Mouse (Mus musculus): Measurements from ENCODE around the gene Ift46.
A peak's percentile ranks its signal among the peaks of the same experiment; 100 is the strongest.

The Ift46 gene

GRCm38 (mm10) chr9:44736301-44736700 is 31.4 kb upstream of the Ift46 start:
- no peak for DNase-seq

GRCm38 (mm10) chr9:44737240-44737949 is 30.3 kb upstream of the Ift46 start:
- peak in 1 of 2 experiments; percentile 21 for DNase-seq

DNA sequence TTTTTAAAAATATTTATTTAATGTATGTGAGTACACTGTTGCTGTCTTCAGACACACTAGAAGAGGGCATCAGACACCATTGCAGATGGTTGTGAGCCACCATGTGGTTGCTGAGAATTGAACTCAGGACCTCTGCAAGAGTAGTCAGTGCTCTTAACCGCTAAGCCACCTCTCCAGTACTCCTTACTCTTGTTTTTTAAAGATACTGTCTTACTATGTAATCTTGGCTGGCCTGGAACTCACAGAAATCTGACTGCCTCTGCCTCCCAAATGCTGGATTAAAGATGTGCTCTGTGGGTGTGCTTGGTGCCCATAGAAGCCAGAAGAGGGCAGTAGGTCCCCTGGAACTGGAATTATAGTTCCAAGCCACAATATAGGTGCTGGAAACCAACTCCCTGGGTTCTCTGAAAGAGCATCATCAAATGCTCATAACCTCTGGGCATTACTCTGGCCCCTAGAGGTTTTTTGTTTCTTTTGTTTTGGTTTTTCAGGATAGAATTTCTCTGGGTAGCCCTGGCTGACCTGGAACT is 27.0 kb upstream of the Ift46 start:
- peak in 1 of 2 experiments; percentile 6 for DNase-seq

DNA sequence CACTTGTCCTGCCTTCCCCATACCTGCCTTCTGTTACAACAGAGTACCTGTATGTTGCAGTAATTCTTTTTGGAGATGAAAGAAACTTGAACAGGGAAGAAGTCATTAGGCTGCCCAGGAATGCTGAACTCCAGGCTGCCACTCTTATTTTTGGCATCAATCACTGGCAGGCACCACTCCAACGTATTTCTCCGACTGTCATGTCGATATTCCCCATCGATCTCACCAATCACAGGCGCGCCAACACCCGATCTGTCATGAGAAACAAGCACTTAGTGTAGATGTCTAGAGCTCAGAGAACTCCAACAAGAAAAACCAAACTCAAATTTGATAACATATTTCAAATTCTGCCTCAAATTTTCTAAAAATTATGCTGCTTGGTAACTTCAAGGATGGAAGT is 22.3 kb upstream of the Ift46 start:
- no peak for DNase-seq

DNA sequence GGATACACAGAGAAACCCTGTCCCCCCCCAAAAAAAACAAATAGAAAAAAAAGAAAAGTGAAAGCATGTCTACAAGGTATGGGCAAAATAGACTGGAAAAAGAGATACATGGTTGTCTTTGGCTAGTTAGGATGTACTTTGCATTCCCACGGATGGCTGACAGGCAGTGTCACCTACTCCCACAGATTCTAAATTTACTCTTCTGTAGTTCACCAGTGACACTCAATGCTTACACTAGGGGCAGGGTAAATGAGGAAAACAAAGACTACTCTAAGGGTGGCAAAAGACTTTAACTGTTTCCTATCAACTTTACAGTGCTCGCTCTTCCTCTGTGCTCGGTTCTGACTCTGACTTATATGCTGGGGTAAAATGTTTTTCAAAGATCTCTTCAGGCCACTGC is 21.0 kb upstream of the Ift46 start:
- DNase-seq = no peak

DNA sequence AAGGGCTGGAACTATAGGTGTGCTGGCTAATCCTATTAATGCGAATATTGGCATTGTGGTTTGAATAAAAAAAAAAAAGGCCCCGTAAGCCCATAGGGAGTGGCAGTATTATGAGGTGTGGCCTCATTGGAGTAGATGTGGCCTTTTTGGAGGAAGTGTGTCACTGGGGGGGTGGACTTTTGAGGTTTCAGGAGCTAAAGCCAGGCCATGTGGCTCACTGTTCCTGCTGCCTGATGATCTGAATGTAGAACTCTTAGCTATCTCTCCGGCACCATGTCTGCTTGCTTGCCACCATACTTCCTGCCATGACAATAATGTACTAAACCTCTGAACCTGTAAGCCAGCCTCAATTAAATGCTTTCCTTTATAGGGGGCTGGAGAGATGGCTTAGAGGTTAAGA is 20.4 kb upstream of the Ift46 start:
- no peak for DNase-seq

DNA sequence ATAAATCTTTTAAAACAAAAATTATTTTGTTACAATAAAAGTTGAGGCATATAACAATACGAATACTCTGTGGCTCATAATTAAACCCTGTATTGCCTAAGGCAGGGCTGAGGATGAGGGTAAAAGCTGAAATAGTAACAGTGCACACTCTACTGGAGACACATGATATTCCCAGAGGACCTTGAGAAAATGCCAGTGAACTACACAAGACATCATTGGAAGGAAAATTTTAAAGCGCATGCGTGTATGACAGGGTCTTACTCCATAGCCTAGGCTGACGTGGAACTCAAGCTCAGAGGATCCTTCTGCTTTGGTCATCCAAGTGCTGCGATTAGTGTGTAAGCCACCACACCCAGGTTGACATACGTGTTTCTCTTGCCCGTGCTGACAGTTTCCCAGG is 19.2 kb upstream of the Ift46 start:
- peak in 1 of 2 experiments; percentile 43 for DNase-seq

GRCm38 (mm10) chr9:44760873-44761272 is 6.8 kb upstream of the Ift46 start:
- no peak for DNase-seq

DNA sequence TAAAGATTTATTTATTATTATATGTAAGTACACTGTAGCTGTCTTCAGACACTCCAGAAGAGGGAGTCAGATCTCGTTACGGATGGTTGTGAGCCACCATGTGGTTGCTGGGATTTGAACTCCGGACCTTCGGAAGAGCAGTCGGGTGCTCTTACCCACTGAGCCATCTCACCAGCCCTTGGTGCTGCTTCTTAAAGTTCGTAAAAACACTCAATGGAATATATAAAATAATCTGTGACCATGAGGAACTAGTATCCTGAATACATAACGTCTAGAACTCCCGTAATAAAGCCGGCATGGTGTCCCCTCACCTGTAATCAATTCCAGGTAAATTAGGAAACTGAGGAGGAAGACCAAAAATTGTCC is 304 bp downstream of the Ift46 start:
- peak in 1 of 2 experiments; percentile 20 for DNase-seq

- no peak for DNase-seq
Measured at GRCm38 (mm10) chr9:44771376-44771775, 3.7 kb downstream of the Ift46 start.

GRCm38 (mm10) chr9:44772392-44772749 is 4.7 kb downstream of the Ift46 start:
- DNase-seq = no peak

DNA sequence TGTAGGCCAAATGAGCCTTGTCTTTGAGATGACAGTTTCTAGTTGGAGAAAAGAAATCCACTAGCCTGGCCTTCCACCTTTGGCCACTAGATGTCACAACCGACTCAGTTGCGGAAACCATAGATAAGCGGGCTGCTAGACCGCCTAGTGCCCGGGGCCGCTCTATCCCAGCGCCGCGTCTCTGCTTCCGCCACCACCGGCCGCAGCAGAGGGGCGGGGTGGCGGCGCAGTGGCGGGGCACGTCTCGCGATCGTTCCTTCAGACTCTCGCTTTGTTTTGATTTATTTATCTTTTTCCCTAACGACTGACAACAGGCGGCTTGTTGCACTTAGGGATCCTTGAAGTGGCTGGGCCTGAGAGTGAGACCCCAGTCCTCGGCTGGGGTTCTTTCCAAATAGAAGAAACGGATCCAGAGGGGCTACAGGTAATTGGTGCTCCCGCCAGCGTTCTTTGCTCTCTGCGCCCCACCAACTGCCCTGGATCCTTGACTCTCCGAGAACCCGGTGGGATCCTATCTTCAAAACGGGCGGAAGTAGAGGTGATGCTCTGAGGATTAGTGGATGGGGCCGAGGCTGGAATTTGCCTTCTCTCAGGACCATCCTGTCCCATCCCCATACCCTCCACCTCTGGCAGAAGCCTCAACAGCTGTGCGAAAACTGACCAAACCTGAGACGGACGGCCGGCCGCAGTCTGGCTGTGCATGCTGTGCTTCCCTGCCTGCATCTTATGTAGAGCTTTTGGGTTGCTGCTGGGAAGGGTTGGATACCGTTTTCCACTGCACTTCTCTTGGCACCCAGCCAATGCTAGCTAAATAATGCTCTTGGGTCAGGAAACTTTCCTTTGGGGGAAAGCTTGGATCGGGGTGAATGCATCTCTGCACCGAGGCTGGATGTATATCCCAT is 5.3 kb downstream of the Ift46 start:
- peak; percentile 96 to 97 for DNase-seq

GRCm38 (mm10) chr9:44792842-44793241 is 25.1 kb downstream of the Ift46 start:
- DNase-seq = no peak

DNA sequence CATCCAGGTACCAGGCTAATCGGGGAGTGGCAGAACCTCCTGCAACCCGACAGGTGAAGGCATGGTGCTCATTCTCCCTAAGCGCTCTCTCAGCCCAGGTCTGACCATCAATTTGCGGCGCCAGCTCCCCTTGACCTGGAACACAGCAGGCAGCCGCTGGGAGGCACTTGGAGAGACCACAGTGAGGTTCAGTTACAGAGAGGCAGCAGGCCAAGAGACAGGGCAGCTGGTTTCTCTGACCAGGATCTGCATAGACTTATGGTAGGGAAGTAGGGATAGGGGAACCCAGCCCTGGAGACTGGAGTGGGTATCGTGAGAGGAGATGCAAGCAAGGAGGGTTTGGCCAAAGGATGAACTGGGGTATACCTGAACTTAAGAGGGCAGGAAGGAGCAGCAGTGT is 30.6 kb downstream of the Ift46 start:
- peak in 1 of 2 experiments; percentile 42 for DNase-seq

- DNase-seq = peak; percentile 96 to 97
Measured at GRCm38 (mm10) chr9:44799102-44799957, 31.6 kb downstream of the Ift46 start, which contains the start of gene Tmem25. Gene Tmem25 (minus strand): TSS chr9:44799307.

DNA sequence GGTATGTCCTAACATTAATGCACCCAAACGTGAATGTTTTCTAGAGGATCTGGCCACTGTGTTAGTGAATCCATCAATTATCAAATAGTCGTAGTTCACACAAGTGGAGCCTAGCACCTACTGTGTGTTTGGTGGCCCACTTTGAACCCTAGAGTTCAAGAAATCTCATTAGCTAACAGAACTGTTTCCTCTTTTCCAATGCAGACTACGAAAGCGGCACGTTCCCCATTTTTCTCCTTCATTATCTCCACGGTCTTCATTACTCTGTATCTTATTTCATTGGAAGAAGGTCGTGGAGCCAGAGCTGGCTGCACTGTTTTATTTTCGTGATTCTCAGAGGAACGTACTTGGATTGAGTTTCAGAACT is 32.2 kb downstream of the Ift46 start:
- DNase-seq = no peak

GRCm38 (mm10) chr9:44801669-44802068 is 34.0 kb downstream of the Ift46 start:
- DNase-seq = no peak

DNA sequence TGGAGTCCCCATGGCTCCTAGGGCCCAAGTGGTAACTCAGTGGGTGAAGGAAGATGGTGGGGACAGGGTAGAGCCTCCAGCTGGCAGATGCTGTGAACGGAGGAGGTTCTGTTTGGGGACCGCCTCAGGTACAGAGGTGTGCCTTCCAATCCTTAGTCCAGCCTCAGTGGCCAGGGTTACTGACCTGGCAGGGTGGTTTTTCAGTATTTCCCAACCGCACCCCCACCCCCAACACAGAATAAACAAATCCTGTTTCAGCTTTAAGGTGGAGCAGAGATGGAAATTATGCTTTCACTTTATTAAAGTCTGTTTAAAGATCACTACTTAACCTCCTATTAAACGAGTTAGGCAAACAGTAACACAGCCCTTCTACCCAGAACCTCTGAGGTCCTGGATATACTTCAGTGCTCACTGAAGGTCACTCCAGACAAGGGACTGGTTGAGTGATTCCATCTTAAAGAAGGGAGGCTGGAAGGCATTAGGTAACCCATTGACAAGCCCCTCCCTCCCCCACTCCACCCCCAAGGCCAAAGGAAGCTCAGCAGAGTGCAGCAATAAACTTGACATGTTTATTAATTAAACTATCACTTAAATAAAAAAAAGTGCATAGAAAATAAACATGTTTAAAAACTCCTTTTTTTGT is 35.2 kb downstream of the Ift46 start, which contains the start of gene Ttc36:
Ttc36 (minus strand) TSS at position 265 of the 643 bp plus-strand sequence.
- DNase-seq = no peak

DNA sequence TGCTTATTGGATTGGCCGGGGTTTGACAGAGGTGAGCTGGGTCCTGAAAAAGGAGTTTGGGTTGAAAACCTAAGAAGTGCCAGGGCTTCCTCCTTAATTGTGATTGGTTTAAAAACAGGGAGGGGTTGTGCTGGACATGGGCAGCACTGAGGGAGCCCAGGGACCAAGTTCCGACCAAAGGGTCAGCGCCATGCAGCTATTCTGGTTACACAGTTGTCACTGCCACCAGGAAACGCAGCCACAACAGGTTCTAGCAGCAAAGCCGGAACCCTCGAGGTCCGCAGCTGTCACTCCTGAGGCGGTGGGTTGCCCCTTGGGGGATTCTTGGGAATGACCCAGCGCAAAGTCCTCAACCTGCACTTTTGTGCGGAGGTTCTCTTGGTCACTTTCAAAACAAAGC is 37.0 kb downstream of the Ift46 start:
- no peak for DNase-seq

DNA sequence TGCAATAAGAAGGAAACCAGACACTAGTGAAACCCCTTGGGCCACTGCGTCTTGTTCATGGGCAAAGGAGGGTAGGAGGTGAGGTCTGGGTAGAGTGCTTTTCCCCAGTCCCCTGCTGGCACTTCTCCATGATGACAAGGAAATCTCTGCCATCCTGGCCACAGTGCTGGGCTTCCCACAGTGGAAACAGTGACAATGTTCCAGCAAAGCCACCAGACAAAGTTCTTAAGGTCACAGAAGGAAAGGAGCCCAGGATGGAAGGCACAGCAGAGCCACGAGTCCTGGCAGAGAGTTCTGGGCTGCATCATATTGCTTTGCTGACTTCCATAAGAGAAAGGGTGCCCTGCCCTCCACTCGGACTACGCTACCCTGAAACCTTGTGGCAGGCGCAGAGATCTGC is 37.8 kb downstream of the Ift46 start:
- DNase-seq = no peak

- DNase-seq = no peak
Measured at GRCm38 (mm10) chr9:44807141-44807540, 39.4 kb downstream of the Ift46 start.

DNA sequence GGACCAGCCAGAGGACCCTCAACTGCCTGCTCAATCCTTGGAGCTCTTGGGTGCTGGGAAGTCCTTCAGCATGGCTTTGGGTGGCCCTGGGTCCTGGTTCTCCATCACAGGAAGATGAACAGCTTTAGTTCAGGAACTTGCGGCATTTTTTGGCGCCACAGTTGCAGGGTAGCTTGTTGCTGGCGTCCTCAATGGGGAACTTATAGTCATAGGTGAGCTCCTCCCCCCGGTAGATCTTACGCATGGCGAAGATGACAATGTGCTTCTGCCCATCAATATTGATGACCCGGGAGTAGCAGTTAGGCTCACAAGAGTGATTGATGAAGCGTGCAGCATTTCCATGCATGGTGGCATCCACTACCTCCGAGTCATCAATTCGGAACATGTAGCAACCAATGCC is 40.1 kb downstream of the Ift46 start:
- DNase-seq = no peak

Measured in cerebellum, postnatal 10 days (tissue).